In the genomic region with DNA sequence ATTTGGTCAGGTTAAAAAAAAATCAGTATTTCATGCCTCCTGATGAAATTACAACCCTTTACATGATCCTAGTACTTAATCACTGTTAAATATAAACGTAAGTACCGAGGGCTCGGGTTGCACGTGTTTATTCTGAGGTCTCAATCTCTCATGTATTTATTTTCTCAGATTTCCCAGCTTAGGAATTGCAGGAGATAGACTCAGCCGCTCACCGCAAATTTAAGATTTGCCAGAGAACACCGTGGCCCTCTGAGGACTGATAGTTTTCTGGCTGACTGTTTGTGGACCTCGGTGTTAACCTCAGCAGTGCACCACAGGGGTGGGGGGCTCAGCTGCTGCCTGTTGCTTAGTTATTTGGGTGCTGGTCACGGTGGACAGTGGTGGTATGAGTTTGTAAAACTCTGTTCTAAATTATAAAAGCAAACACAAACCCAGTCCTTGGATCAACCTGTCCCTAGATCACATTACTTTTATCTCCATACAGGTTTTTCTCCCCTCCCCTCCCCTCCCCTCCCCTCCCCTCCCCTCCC, we compare ENCODE assay signal across 13 mouse cellular contexts.
"Had no signal": no experiment of that assay in that cellular context is flagged by ENCODE, and none has a peak within 500 bp of the region (broad histone marks: within the 10 kb centered on the region; RNA-seq: fewer than 3 reads in every experiment).

No protein-coding gene starts in this region.

- H3K9me3 ChIP-seq: limb, embryonic 12.5 days; liver, embryonic 12.5 days; midbrain, embryonic 10.5 days; midbrain, embryonic 15.5 days had no signal

- H3K27me3 ChIP-seq: limb, embryonic 12.5 days; liver, embryonic 12.5 days; midbrain, embryonic 15.5 days had no signal

- H3K4me3 ChIP-seq: liver, embryonic 12.5 days had no signal

- ATAC-seq: liver, embryonic 12.5 days; midbrain, embryonic 15.5 days had no signal

- H3K9ac ChIP-seq: limb, embryonic 12.5 days; liver, embryonic 12.5 days; lung, embryonic 14.5 days had no signal

- DNase-seq: kidney, adult 18-20 months; layer of hippocampus, adult 9-11 months; layer of hippocampus, postnatal 36 days; lung, postnatal 10 days; lung, postnatal 4 days; right cerebral cortex, adult 18-20 months; right cerebral cortex, postnatal 25 days; thymus, postnatal 36 days had no signal

- H3K36me3 ChIP-seq: limb, embryonic 12.5 days; liver, embryonic 12.5 days; midbrain, embryonic 10.5 days; midbrain, embryonic 15.5 days had no signal

- H3K27ac ChIP-seq: liver, embryonic 12.5 days; midbrain, embryonic 15.5 days had no signal

- H3K4me1 ChIP-seq: liver, embryonic 12.5 days had no signal
